Comparison of ENCODE assay signal across 8 mouse cellular contexts in the genomic region with DNA sequence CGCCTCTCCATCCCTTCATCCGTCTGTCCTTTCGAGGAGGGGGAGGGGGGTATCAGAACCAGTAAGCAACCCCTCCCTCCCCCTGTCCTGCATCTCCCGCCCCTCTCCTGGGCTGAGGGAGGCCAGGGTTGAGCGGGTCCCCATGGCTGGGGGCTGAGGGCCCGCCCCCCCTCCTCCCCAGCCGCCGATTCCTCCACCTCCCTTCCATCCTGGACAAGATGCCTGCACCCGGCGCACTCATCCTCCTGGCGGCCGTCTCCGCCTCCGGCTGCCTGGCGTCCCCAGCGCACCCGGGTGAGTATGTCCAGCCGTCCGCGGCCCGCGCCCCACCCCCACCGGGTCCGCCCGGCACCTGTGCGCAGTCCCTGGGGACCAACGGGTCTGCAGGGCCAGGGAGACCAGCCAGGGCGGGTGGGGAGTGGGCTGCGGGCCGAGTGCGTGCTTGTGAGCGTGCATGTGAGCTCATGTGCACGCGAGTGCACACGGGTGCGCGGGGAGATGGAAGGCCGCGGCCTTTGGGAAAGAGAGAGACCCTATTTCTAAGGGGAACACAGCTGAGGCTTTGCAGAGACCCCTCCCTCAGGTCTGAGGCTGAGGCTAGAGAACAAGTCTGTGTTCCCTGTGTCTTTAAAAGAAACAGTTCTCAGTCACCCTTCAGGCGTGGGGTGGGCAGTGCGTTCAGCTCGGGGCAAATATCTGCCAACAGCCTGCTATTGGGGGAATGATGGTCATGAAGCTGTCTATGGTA. TPM values are rescaled to one million over a fixed set of nuclear protein-coding genes. Genes with fewer than 3 reads are reported as not detected.
A peak's percentile ranks its signal among the peaks of the same experiment; 100 is the strongest.
DNase-seq lines count a peak whose midpoint lies in the region; ATAC-seq and TF ChIP-seq lines count a peak whose summit lies in the region.

No protein-coding gene starts in this region.

- intact Hi-C loops in heart, postnatal 10 days (cut with DNase I): no loop called here
- intact Hi-C loops in gastrocnemius, postnatal 36 days (cut with DNase I): no loop called here

- in situ Hi-C loops in Patski (cut with MboI; ENCODE audit: low pct_unique_long_range_greater_than_20kb): no loop called here

- H3K27me3 ChIP-seq in heart, embryonic 15.5 days: peaks cover 62% of the 10 kb centered on the region
- H3K27me3 ChIP-seq in Patski: no peaks in the 10 kb centered on the region
- H3K27me3 ChIP-seq in embryonic facial prominence, embryonic 14.5 days (replicated peaks; ENCODE audit: control insufficient read depth, insufficient read depth, low read length): no peaks in the 10 kb centered on the region
- 0 out of 2 replicates have a peak, but pooled peaks cover 2% of the 10 kb centered on the region for H3K27me3 ChIP-seq in limb, embryonic 11.5 days (ENCODE audit: control insufficient read depth, insufficient read depth, low read length)

- ATAC-seq in heart, embryonic 15.5 days (replicated peaks; ENCODE audit: insufficient number of reproducible peaks, insufficient read depth, low FRiP score, low read depth): peak; percentile 16; the same call in 1 of the 2 replicates
- peak; percentile 28 for ATAC-seq in Patski
- peak; percentile 24 for ATAC-seq in embryonic facial prominence, embryonic 14.5 days (ENCODE audit: low read depth)
- ATAC-seq in limb, embryonic 11.5 days (ENCODE audit: insufficient number of reproducible peaks, low FRiP score, low TSS enrichment, low read depth): peak; percentile 28; the same call in 1 of the 2 replicates

- peaks cover 30% of the 10 kb centered on the region for H3K4me1 ChIP-seq in heart, embryonic 15.5 days (replicated peaks)
- peaks cover 19% of the 10 kb centered on the region for H3K4me1 ChIP-seq in embryonic facial prominence, embryonic 14.5 days (ENCODE audit: control insufficient read depth, insufficient read depth, low read length)
- H3K4me1 ChIP-seq in limb, embryonic 11.5 days (ENCODE audit: control insufficient read depth, insufficient read depth, low read length): peaks cover 23% of the 10 kb centered on the region
- peaks cover 28% of the 10 kb centered on the region for H3K4me1 ChIP-seq in olfactory bulb, adult 2 months (ENCODE audit: control insufficient read depth, insufficient read depth, low read length)

- DNase-seq in heart, postnatal 10 days: no peak
- DNase-seq in Patski (ENCODE audit: low read depth, low spot score): no peak
- no peak for DNase-seq in embryonic facial prominence, embryonic 14.5 days (ENCODE audit: low spot score)
- DNase-seq in limb, embryonic 11.5 days (ENCODE audit: low spot score): peak; percentile 65
- DNase-seq in ovary, postnatal 14 days (ENCODE audit: low spot score): no peak
- no peak for DNase-seq in gastrocnemius, postnatal 36 days

- CTCF ChIA-PET in Patski (lab: Charles Lee): interaction anchor here (0.8 to 1.2 kb wide), 3 partner anchors 16 to 39 kb away, joined by 3 to 4 read pairs (median 3); no protein-coding TSS in a partner anchor

- WGBS in heart, embryonic 15.5 days: under 1% methylated on average over 40 of the region's 42 CpGs
- WGBS in embryonic facial prominence, embryonic 14.5 days: under 1% methylated on average over 26 of the region's 42 CpGs
- 0% methylated on average over 38 of the region's 42 CpGs for WGBS in limb, embryonic 11.5 days
- 1% methylated on average over 40 of the region's 42 CpGs for WGBS in olfactory bulb, adult 2 months

- H3K9me3 ChIP-seq in heart, embryonic 15.5 days (replicated peaks): no peaks in the 10 kb centered on the region
- no peaks in the 10 kb centered on the region for H3K9me3 ChIP-seq in embryonic facial prominence, embryonic 14.5 days (ENCODE audit: control insufficient read depth, low read length)
- H3K9me3 ChIP-seq in limb, embryonic 11.5 days (ENCODE audit: control insufficient read depth, low read length): no peaks in the 10 kb centered on the region

- peak overlapping the region; percentile 50 for H3K9ac ChIP-seq in heart, embryonic 15.5 days
- H3K9ac ChIP-seq in embryonic facial prominence, embryonic 14.5 days (ENCODE audit: low read depth, low read length): peak overlapping the region; percentile 74
- peak overlapping the region; percentile 72 for H3K9ac ChIP-seq in limb, embryonic 11.5 days (ENCODE audit: low read length)

- peak overlapping the region; percentile 69 for H3K4me2 ChIP-seq in heart, embryonic 15.5 days
- H3K4me2 ChIP-seq in embryonic facial prominence, embryonic 14.5 days (ENCODE audit: low read depth, low read length): peak overlapping the region; percentile 90
- H3K4me2 ChIP-seq in limb, embryonic 11.5 days (ENCODE audit: low read depth, severe bottlenecking): peak overlapping the region; percentile 90

- no peak; the same call in 1 of the 2 replicates for TF ChIP-seq POLR2A in olfactory bulb, adult 2 months (IDR thresholded peaks at IDR 0.05; ENCODE audit: insufficient read depth, low read depth, low read length)

- no peak for TF ChIP-seq CTCF in Patski (IDR thresholded peaks at IDR 0.05)
- TF ChIP-seq CTCF in olfactory bulb, adult 2 months (IDR thresholded peaks at IDR 0.05; ENCODE audit: insufficient read depth, low read depth, low read length): no peak

- POLR2A ChIA-PET in Patski (lab: Charles Lee): interaction anchor here (1.2 to 1.5 kb wide), 2 partner anchors 14 to 44 kb away, joined by 3 read pairs; no protein-coding TSS in a partner anchor

- H3K27ac ChIP-seq in heart, embryonic 15.5 days: no peak overlapping the region
- H3K27ac ChIP-seq in embryonic facial prominence, embryonic 14.5 days (replicated peaks; ENCODE audit: low read depth, low read length): peak overlapping the region; percentile 74
- peak overlapping the region; percentile 70 for H3K27ac ChIP-seq in limb, embryonic 11.5 days (replicated peaks; ENCODE audit: low read depth, low read length)
- H3K27ac ChIP-seq in olfactory bulb, adult 2 months (ENCODE audit: insufficient read depth, low read depth, low read length): 0 out of 2 replicates have a peak overlapping the region, but pooled peaks have one; percentile 4

- peak overlapping the region; percentile 50 for H3K4me3 ChIP-seq in heart, embryonic 15.5 days
- H3K4me3 ChIP-seq in embryonic facial prominence, embryonic 14.5 days (ENCODE audit: low read depth, low read length): peak overlapping the region; percentile 74
- peak overlapping the region; percentile 96 for H3K4me3 ChIP-seq in limb, embryonic 11.5 days (ENCODE audit: low read depth, low read length)
- H3K4me3 ChIP-seq in olfactory bulb, adult 2 months (ENCODE audit: insufficient read depth, low read depth, low read length): peak overlapping the region; percentile 95

- no peaks in the 10 kb centered on the region for H3K36me3 ChIP-seq in heart, embryonic 15.5 days
- peaks cover 19% of the 10 kb centered on the region for H3K36me3 ChIP-seq in embryonic facial prominence, embryonic 14.5 days (ENCODE audit: control insufficient read depth, insufficient read depth, low read length)
- no peaks in the 10 kb centered on the region for H3K36me3 ChIP-seq in limb, embryonic 11.5 days (ENCODE audit: control insufficient read depth, insufficient read depth, low read length)

RNA-seq across cellular contexts. Expression of a gene that starts 1.1 kb away (rescaled TPM):
- polyA plus RNA-seq in heart, embryonic 15.5 days (2015; fragmentation: Nextera tagmentation; extraction: Ambion mirVana): 0.21 and 1.1 TPM in 2 replicates
- total RNA-seq in heart, postnatal 10 days (2021): not detected
- 1.4 TPM for polyA plus RNA-seq in Patski (2021)
- polyA plus RNA-seq in embryonic facial prominence, embryonic 14.5 days (2014; fragmentation: Nextera tagmentation; extraction: Ambion mirVana): 14.2 and 16.3 TPM in 2 replicates
- polyA plus RNA-seq in limb, embryonic 11.5 days (2014; fragmentation: Nextera tagmentation; extraction: Ambion mirVana): 0.77 and 3.2 TPM in 2 replicates
- not detected in 2 replicates for polyA plus RNA-seq in olfactory bulb, adult 2 months (2012; ENCODE audit: insufficient read depth, insufficient read length, low replicate concordance, missing spikeins)
- not detected for total RNA-seq in gastrocnemius, postnatal 36 days (2021)

RNA-seq across cellular contexts. Expression of a gene that starts 2.0 kb away (rescaled TPM):
- 0.53 TPM in 1 of 2 replicates, not detected in the other for polyA plus RNA-seq in heart, embryonic 15.5 days (2015; fragmentation: Nextera tagmentation; extraction: Ambion mirVana)
- total RNA-seq in heart, postnatal 10 days (2021): under 1 TPM; 0.22 to 0.30 TPM
- polyA plus RNA-seq in Patski (2021): 12.0 TPM
- 0.67 and 1.5 TPM in 2 replicates for polyA plus RNA-seq in embryonic facial prominence, embryonic 14.5 days (2014; fragmentation: Nextera tagmentation; extraction: Ambion mirVana)
- 3.6 and 4.6 TPM in 2 replicates for polyA plus RNA-seq in limb, embryonic 11.5 days (2014; fragmentation: Nextera tagmentation; extraction: Ambion mirVana)
- not detected in 2 replicates for polyA plus RNA-seq in olfactory bulb, adult 2 months (2012; ENCODE audit: insufficient read depth, insufficient read length, low replicate concordance, missing spikeins)
- not detected for total RNA-seq in gastrocnemius, postnatal 36 days (2021)

RNA-seq across cellular contexts. Expression of a gene that starts 28.8 kb away (rescaled TPM):
- polyA plus RNA-seq in heart, embryonic 15.5 days (2015; fragmentation: Nextera tagmentation; extraction: Ambion mirVana): 92.2 and 101 TPM in 2 replicates
- total RNA-seq in heart, postnatal 10 days (2021): 10 to 100 TPM; 91.1 to 95.1 TPM
- 149 TPM for polyA plus RNA-seq in Patski (2021)
- polyA plus RNA-seq in embryonic facial prominence, embryonic 14.5 days (2014; fragmentation: Nextera tagmentation; extraction: Ambion mirVana): 96.4 and 106 TPM in 2 replicates
- 176 TPM in 2 replicates for polyA plus RNA-seq in limb, embryonic 11.5 days (2014; fragmentation: Nextera tagmentation; extraction: Ambion mirVana)
- polyA plus RNA-seq in olfactory bulb, adult 2 months (2012; ENCODE audit: insufficient read depth, insufficient read length, low replicate concordance, missing spikeins): not detected in 2 replicates
- 10 to 100 TPM; 32.6 to 33.4 TPM for total RNA-seq in gastrocnemius, postnatal 36 days (2021)

RNA-seq across cellular contexts. Expression of a gene that starts 39.0 kb away (rescaled TPM):
- 0.37 and 0.44 TPM in 2 replicates for polyA plus RNA-seq in heart, embryonic 15.5 days (2015; fragmentation: Nextera tagmentation; extraction: Ambion mirVana)
- total RNA-seq in heart, postnatal 10 days (2021): under 1 TPM; 0.69 to 0.74 TPM
- 16.6 TPM for polyA plus RNA-seq in Patski (2021)
- polyA plus RNA-seq in embryonic facial prominence, embryonic 14.5 days (2014; fragmentation: Nextera tagmentation; extraction: Ambion mirVana): 1.4 and 2.2 TPM in 2 replicates
- 1.4 and 1.5 TPM in 2 replicates for polyA plus RNA-seq in limb, embryonic 11.5 days (2014; fragmentation: Nextera tagmentation; extraction: Ambion mirVana)
- polyA plus RNA-seq in olfactory bulb, adult 2 months (2012; ENCODE audit: insufficient read depth, insufficient read length, low replicate concordance, missing spikeins): not detected in 2 replicates
- under 1 TPM; 0.15 to 0.27 TPM for total RNA-seq in gastrocnemius, postnatal 36 days (2021)

RNA-seq across cellular contexts. Expression of a gene that starts 45.2 kb away (rescaled TPM):
- polyA plus RNA-seq in heart, embryonic 15.5 days (2015; fragmentation: Nextera tagmentation; extraction: Ambion mirVana): 29.1 and 38.8 TPM in 2 replicates
- 10 to 100 TPM; 14.6 to 17.1 TPM for total RNA-seq in heart, postnatal 10 days (2021)
- polyA plus RNA-seq in Patski (2021): 32.6 TPM
- polyA plus RNA-seq in embryonic facial prominence, embryonic 14.5 days (2014; fragmentation: Nextera tagmentation; extraction: Ambion mirVana): 53.9 and 60.5 TPM in 2 replicates
- polyA plus RNA-seq in limb, embryonic 11.5 days (2014; fragmentation: Nextera tagmentation; extraction: Ambion mirVana): 90.6 and 94.3 TPM in 2 replicates
- polyA plus RNA-seq in olfactory bulb, adult 2 months (2012; ENCODE audit: insufficient read depth, insufficient read length, low replicate concordance, missing spikeins): not detected in 2 replicates
- total RNA-seq in gastrocnemius, postnatal 36 days (2021): 10 to 100 TPM; 11.8 to 14.5 TPM
